Mouse (Mus musculus) thymus, adult 18-20 months (tissue): ENCODE data around the gene Crip2.

Experiments used
- DNase-seq, 2 experiments: peaks; one replicate each; pipeline ENCODE4 v3.0.0; 2022; ENCODE audit warnings: mixed read lengths in 2 of 2

Crip2 gene

GRCm38 (mm10) chr12:113139908-113140615, at the start of gene Crip2:
Gene Crip2, plus strand, starts transcription at chr12:113140236.
- DNase-seq: peak; percentile 88 to 92

- no peak for DNase-seq
These were observed 43.0 kb upstream of the Crip2 start for GRCm38 (mm10) chr12:113097040-113097439.

- peak in 1 of 2 experiments; percentile 49 for DNase-seq
These were observed 42.2 kb upstream of the Crip2 start, which contains the start of gene Mta1 for GRCm38 (mm10) chr12:113097749-113098281. Gene Mta1, plus strand, starts transcription at chr12:113098278.

- DNase-seq: no peak
These were observed 41.4 kb upstream of the Crip2 start for GRCm38 (mm10) chr12:113098530-113099151.

GRCm38 (mm10) chr12:113099470-113100237, 40.4 kb upstream of the Crip2 start:
- no peak for DNase-seq

GRCm38 (mm10) chr12:113100448-113101076, 39.5 kb upstream of the Crip2 start:
- DNase-seq: no peak

GRCm38 (mm10) chr12:113101251-113101960, 38.6 kb upstream of the Crip2 start:
- DNase-seq: no peak

GRCm38 (mm10) chr12:113102461-113102860, 37.6 kb upstream of the Crip2 start:
- DNase-seq: peak in 1 of 2 experiments; percentile 54

GRCm38 (mm10) chr12:113103846-113104451, 36.1 kb upstream of the Crip2 start:
- no peak for DNase-seq

GRCm38 (mm10) chr12:113106386-113106785, 33.6 kb upstream of the Crip2 start:
- DNase-seq: no peak

GRCm38 (mm10) chr12:113107431-113108124, 32.5 kb upstream of the Crip2 start:
- no peak for DNase-seq

GRCm38 (mm10) chr12:113108528-113109283, 31.3 kb upstream of the Crip2 start:
- no peak for DNase-seq

- no peak for DNase-seq
These were observed 30.2 kb upstream of the Crip2 start for GRCm38 (mm10) chr12:113109801-113110200.

GRCm38 (mm10) chr12:113114141-113114540, 25.9 kb upstream of the Crip2 start:
- no peak for DNase-seq

GRCm38 (mm10) chr12:113114856-113115538, 25.0 kb upstream of the Crip2 start:
- DNase-seq: no peak

- no peak for DNase-seq
These were observed 20.3 kb upstream of the Crip2 start for GRCm38 (mm10) chr12:113119516-113120410.

- DNase-seq: no peak
These were observed 15.3 kb upstream of the Crip2 start for GRCm38 (mm10) chr12:113124726-113125125.

GRCm38 (mm10) chr12:113130732-113131131, 9.3 kb upstream of the Crip2 start:
- DNase-seq: no peak

GRCm38 (mm10) chr12:113131601-113132000, 8.4 kb upstream of the Crip2 start:
- DNase-seq: no peak
